Mouse (Mus musculus) megakaryocyte, adult 5-6 weeks (primary cell): Measurements from ENCODE around the gene Thap12. TPM values are rescaled to one million over a fixed set of nuclear protein-coding genes. Genes with fewer than 3 reads are reported as not detected.

ENCODE experiments used
- ATAC-seq: 2 replicates; pipeline ENCODE4 v1.8.0; 2016; ENCODE audit warnings: mild to moderate bottlenecking, inconsistent platforms; ENCODE audit not compliant: poor library complexity, severe bottlenecking
- total RNA-seq, 2 experiments: library from RNA; stranded (forward) in 1 of 2; stranded (reverse) in 1 of 2; fragments of 153-499, 151-499 nt in 1 of 2; fragments of 221-1000, 200-1000 nt in 1 of 2; gene quantifications; 2 replicates each; pipeline versions ENCODE4 v1.2.3 to v1.2.4; 2015 to 2017

The Thap12 gene
- total RNA-seq, 2 experiments from 2014 or later: 17.7 to 35.4 TPM

GRCm38 (mm10) chr7:98752680-98753079 is 49.8 kb downstream of the Thap12 start:
- no peak for ATAC-seq

DNA sequence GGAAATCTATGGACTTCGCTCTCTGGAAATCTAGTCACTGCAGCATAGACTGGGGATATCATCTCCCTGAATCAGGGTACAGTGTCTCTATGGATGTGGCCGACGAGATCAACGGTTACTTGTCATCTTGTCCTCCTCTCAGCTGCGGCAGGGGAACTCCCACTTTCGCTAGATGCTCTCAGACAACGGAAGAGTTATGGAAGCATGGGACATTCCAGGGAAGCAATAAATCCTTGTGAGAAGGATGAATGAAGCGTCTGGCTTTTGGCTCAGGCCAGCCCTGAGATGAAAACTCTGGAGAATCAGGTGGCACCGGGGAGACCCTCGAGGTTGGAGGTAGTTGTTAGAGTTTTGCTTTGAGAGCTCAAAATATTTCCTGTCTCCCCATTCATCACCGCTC is 53.1 kb downstream of the Thap12 start:
- ATAC-seq: no peak

DNA sequence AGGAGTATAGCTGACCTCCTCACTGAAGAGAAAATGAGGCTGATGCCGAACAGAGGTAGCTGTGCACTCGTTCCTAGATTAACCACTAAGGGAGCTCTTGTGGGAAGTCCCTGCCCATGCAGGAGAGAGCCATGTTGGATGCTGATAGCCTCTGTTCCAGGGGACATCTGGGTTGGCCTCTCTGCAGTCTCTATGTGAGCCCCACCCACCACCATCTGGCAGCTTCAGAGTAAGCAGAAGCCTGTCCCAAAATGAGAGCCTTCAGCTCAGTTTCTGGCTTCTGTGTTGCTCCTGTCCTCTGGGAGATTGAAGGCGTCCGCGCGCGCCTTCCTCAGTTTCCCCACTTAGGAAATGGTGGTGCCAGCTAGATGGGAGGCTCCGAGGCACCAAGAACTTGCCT is 53.7 kb downstream of the Thap12 start:
- no peak for ATAC-seq

GRCm38 (mm10) chr7:98760126-98760525 is 57.2 kb downstream of the Thap12 start:
- ATAC-seq: no peak

GRCm38 (mm10) chr7:98763911-98764310 is 61.0 kb downstream of the Thap12 start:
- ATAC-seq: no peak

GRCm38 (mm10) chr7:98767261-98767660 is 64.4 kb downstream of the Thap12 start:
- ATAC-seq: no peak

Other genes with a start within 250 kb of the Thap12 start
- gene Lrrc32, start 213.8 kb upstream of the Thap12 start, total RNA-seq (2015): not detected in 2 replicates
- not detected in 2 replicates for gene Lrrc32, start 213.8 kb upstream of the Thap12 start, total RNA-seq (2017)
- gene Emsy, start 46.3 kb upstream of the Thap12 start, total RNA-seq (2015): 71.4 and 79.9 TPM in 2 replicates
- 37.3 and 43.7 TPM in 2 replicates for gene Emsy, start 46.3 kb upstream of the Thap12 start, total RNA-seq (2017)
- 0.05 TPM in 1 of 2 replicates, not detected in the other for gene Wnt11, start 132.0 kb downstream of the Thap12 start, total RNA-seq (2015)
- gene Wnt11, start 132.0 kb downstream of the Thap12 start, total RNA-seq (2017): 0.15 TPM in 1 of 2 replicates, not detected in the other